Mouse (Mus musculus): ENCODE data around the gene Hoxa4.

- TF ChIP-seq FLI1 (IDR thresholded peaks at IDR 0.05; ENCODE audit: low read length) (no peak), GATA1 (IDR thresholded peaks at IDR 0.05; ENCODE audit: borderline replicate concordance, low read length) (no peak)
Measured at GRCm38 (mm10) chr6:52159164-52159761, 32.3 kb downstream of the Hoxa4 start.
